Mouse (Mus musculus): ENCODE measurements around the gene Shank1. TPM values are rescaled to one million over a fixed set of nuclear protein-coding genes. Genes with fewer than 3 reads are reported as not detected.
A peak's percentile ranks its signal among the peaks of the same experiment; 100 is the strongest.

Gene Shank1
- polyA plus RNA-seq, 1 experiment from 2014 or later: 13.2 TPM

GRCm38 (mm10) chr7:44359908-44360672 lies 50.0 kb downstream of the Shank1 start:
- H3K36me3 ChIP-seq (ENCODE audit: poor library complexity, severe bottlenecking): no peaks in the 10 kb centered on the region
- WGBS: under 1% methylated on average over 54 of the region's 54 CpGs
- H3K27ac ChIP-seq: peak overlapping the region; percentile 85

GRCm38 (mm10) chr7:44360792-44361301 lies 50.8 kb downstream of the Shank1 start:
- Histone ChIP-seq H3K9me3 (replicated peaks) (no peaks in the 10 kb centered on the region), H3K4me1 (peaks cover 37% of the 10 kb centered on the region), H3K27ac (peak overlapping the region; percentile 85; the same call in 1 of the 2 replicates), H3K4me3 (peak overlapping the region; percentile 49), H3K4me2 (peak overlapping the region; percentile 88), H3K36me3 (ENCODE audit: poor library complexity, severe bottlenecking) (no peaks in the 10 kb centered on the region), H3K9ac (peak overlapping the region; percentile 70), H3K27me3 (peaks cover 48% of the 10 kb centered on the region)
- peak; percentile 25 for ATAC-seq
- 8% methylated on average over 21 of the region's 21 CpGs for WGBS

More at GRCm38 (mm10) chr7:44359908-44360672, 50.0 kb downstream of the Shank1 start:
- peak overlapping the region; percentile 88 for H3K4me2 ChIP-seq
- H3K9ac ChIP-seq: peak overlapping the region; percentile 70
- H3K27me3 ChIP-seq: peaks cover 56% of the 10 kb centered on the region
- H3K4me3 ChIP-seq: peak overlapping the region; percentile 49
- H3K4me1 ChIP-seq: peaks cover 37% of the 10 kb centered on the region
- ATAC-seq: peak; percentile 82
- no peaks in the 10 kb centered on the region for H3K9me3 ChIP-seq (replicated peaks)

- no peak for ATAC-seq
- Histone ChIP-seq H3K4me1 (peaks cover 15% of the 10 kb centered on the region), H3K9me3 (replicated peaks) (no peaks in the 10 kb centered on the region), H3K27me3 (no peaks in the 10 kb centered on the region), H3K9ac (no peak overlapping the region), H3K4me2 (no peak overlapping the region), H3K27ac (no peak overlapping the region), H3K36me3 (ENCODE audit: poor library complexity, severe bottlenecking) (no peaks in the 10 kb centered on the region), H3K4me3 (no peak overlapping the region)
- 92% methylated on average over 8 of the region's 8 CpGs for WGBS
Measured at GRCm38 (mm10) chr7:44372678-44373077, 62.6 kb downstream of the Shank1 start.

- H3K4me3 ChIP-seq: peak overlapping the region; percentile 61
- H3K9me3 ChIP-seq (replicated peaks): no peaks in the 10 kb centered on the region
- 16% methylated on average over 7 of the region's 7 CpGs for WGBS
- H3K4me2 ChIP-seq: peak overlapping the region; percentile 82
- H3K9ac ChIP-seq: peak overlapping the region; percentile 45; the same call in 1 of the 2 replicates
- no peak overlapping the region for H3K27ac ChIP-seq
- H3K36me3 ChIP-seq (ENCODE audit: poor library complexity, severe bottlenecking): no peaks in the 10 kb centered on the region
- peaks cover 6% of the 10 kb centered on the region; the same call in 1 of the 2 replicates for H3K27me3 ChIP-seq
- ATAC-seq: no peak; the same call in 1 of the 2 replicates
- H3K4me1 ChIP-seq: peaks cover 19% of the 10 kb centered on the region
Measured at GRCm38 (mm10) chr7:44373460-44373859, 63.4 kb downstream of the Shank1 start.

GRCm38 (mm10) chr7:44373889-44374652 lies 64.0 kb downstream of the Shank1 start:
- ATAC-seq: peak; percentile 93

GRCm38 (mm10) chr7:44374756-44375155 lies 64.7 kb downstream of the Shank1 start:
- 0% methylated on average over 5 of the region's 5 CpGs for WGBS
- H3K27ac ChIP-seq: peak overlapping the region; percentile 49
- peak overlapping the region; percentile 78 for H3K9ac ChIP-seq
- no peaks in the 10 kb centered on the region for H3K9me3 ChIP-seq (replicated peaks)
- no peaks in the 10 kb centered on the region for H3K36me3 ChIP-seq (ENCODE audit: poor library complexity, severe bottlenecking)
- peaks cover 20% of the 10 kb centered on the region for H3K4me1 ChIP-seq
- peak overlapping the region; percentile 82 for H3K4me2 ChIP-seq
- peak; percentile 28 for ATAC-seq
- peaks cover 7% of the 10 kb centered on the region; the same call in 1 of the 2 replicates for H3K27me3 ChIP-seq
- H3K4me3 ChIP-seq: peak overlapping the region; percentile 61

More at GRCm38 (mm10) chr7:44373889-44374652, 64.0 kb downstream of the Shank1 start:
- WGBS: under 1% methylated on average over 19 of the region's 19 CpGs
- Histone ChIP-seq H3K4me2 (peak overlapping the region; percentile 82), H3K4me1 (peaks cover 20% of the 10 kb centered on the region), H3K9me3 (replicated peaks) (no peaks in the 10 kb centered on the region), H3K9ac (peak overlapping the region; percentile 78), H3K36me3 (ENCODE audit: poor library complexity, severe bottlenecking) (no peaks in the 10 kb centered on the region), H3K27me3 (peaks cover 7% of the 10 kb centered on the region; the same call in 1 of the 2 replicates), H3K27ac (peak overlapping the region; percentile 49), H3K4me3 (peak overlapping the region; percentile 61)

GRCm38 (mm10) chr7:44375207-44375606 lies 65.2 kb downstream of the Shank1 start:
- Histone ChIP-seq H3K4me2 (peak overlapping the region; percentile 82), H3K4me1 (peaks cover 20% of the 10 kb centered on the region), H3K27me3 (peaks cover 7% of the 10 kb centered on the region; the same call in 1 of the 2 replicates), H3K9me3 (replicated peaks) (0 out of 2 replicates have a peak, but pooled peaks cover under 1% of the 10 kb centered on the region), H3K9ac (peak overlapping the region; percentile 78), H3K4me3 (peak overlapping the region; percentile 61), H3K36me3 (ENCODE audit: poor library complexity, severe bottlenecking) (no peaks in the 10 kb centered on the region), H3K27ac (peak overlapping the region; percentile 49; the same call in 1 of the 2 replicates)
- no peak for ATAC-seq
- 3% methylated on average over 10 of the region's 10 CpGs for WGBS

- 0 out of 2 replicates have a peak, but pooled peaks cover 6% of the 10 kb centered on the region for H3K9me3 ChIP-seq (replicated peaks)
- no peak overlapping the region for H3K27ac ChIP-seq
- no peak overlapping the region for H3K4me3 ChIP-seq
- H3K27me3 ChIP-seq: peaks cover 7% of the 10 kb centered on the region; the same call in 1 of the 2 replicates
- H3K9ac ChIP-seq: no peak overlapping the region
- 63% methylated on average over 3 of the region's 3 CpGs for WGBS
- no peaks in the 10 kb centered on the region for H3K36me3 ChIP-seq (ENCODE audit: poor library complexity, severe bottlenecking)
- H3K4me2 ChIP-seq: no peak overlapping the region
- no peak for ATAC-seq
- H3K4me1 ChIP-seq: peaks cover 20% of the 10 kb centered on the region
Measured at GRCm38 (mm10) chr7:44375793-44376192, 65.7 kb downstream of the Shank1 start.

GRCm38 (mm10) chr7:44378290-44378689 lies 68.2 kb downstream of the Shank1 start:
- no peak overlapping the region for H3K4me2 ChIP-seq
- peaks cover 33% of the 10 kb centered on the region for H3K4me1 ChIP-seq
- no peak overlapping the region for H3K9ac ChIP-seq
- H3K9me3 ChIP-seq (replicated peaks): 0 out of 2 replicates have a peak, but pooled peaks cover 6% of the 10 kb centered on the region
- H3K4me3 ChIP-seq: no peak overlapping the region
- no peak overlapping the region for H3K27ac ChIP-seq
- no peak for ATAC-seq
- WGBS: 40% methylated on average over 4 of the region's 4 CpGs
- H3K27me3 ChIP-seq: peaks cover 7% of the 10 kb centered on the region; the same call in 1 of the 2 replicates
- H3K36me3 ChIP-seq (ENCODE audit: poor library complexity, severe bottlenecking): no peaks in the 10 kb centered on the region

GRCm38 (mm10) chr7:44382541-44382940 lies 72.5 kb downstream of the Shank1 start:
- Histone ChIP-seq H3K9me3 (replicated peaks) (0 out of 2 replicates have a peak, but pooled peaks cover 6% of the 10 kb centered on the region), H3K36me3 (ENCODE audit: poor library complexity, severe bottlenecking) (no peaks in the 10 kb centered on the region), H3K4me1 (peaks cover 37% of the 10 kb centered on the region), H3K27ac (peak overlapping the region; percentile 93), H3K9ac (0 out of 2 replicates have a peak overlapping the region, but pooled peaks have one; percentile 12), H3K27me3 (peaks cover 18% of the 10 kb centered on the region), H3K4me2 (no peak overlapping the region), H3K4me3 (no peak overlapping the region; the same call in 1 of the 2 replicates)
- peak; percentile 69 for ATAC-seq
- WGBS: 62% methylated on average over 12 of the region's 12 CpGs

GRCm38 (mm10) chr7:44383980-44384715 lies 74.1 kb downstream of the Shank1 start, which contains the start of gene Syt3:
Gene Syt3 (plus strand): TSS chr7:44384102.
- peak within 1 kb of the TSS; percentile 73 for H3K9ac ChIP-seq
- peak within 1 kb of the TSS; percentile 93 for H3K27ac ChIP-seq
- 0 out of 2 replicates have a peak, but pooled peaks cover 6% of the 10 kb centered on the region for H3K9me3 ChIP-seq (replicated peaks)
- no peaks in the 10 kb centered on the region for H3K36me3 ChIP-seq (ENCODE audit: poor library complexity, severe bottlenecking)
- WGBS: 0% methylated on average over 26 of the region's 33 CpGs
- H3K4me1 ChIP-seq: peaks cover 31% of the 10 kb centered on the region
- peak within 1 kb of the TSS; percentile 51 for H3K4me3 ChIP-seq
- peaks cover 14% of the 10 kb centered on the region for H3K27me3 ChIP-seq
- H3K4me2 ChIP-seq: peak within 1 kb of the TSS; percentile 89
- ATAC-seq: peak; percentile 87
